7 mouse cellular contexts compared by ENCODE assay signal in the genomic region with DNA sequence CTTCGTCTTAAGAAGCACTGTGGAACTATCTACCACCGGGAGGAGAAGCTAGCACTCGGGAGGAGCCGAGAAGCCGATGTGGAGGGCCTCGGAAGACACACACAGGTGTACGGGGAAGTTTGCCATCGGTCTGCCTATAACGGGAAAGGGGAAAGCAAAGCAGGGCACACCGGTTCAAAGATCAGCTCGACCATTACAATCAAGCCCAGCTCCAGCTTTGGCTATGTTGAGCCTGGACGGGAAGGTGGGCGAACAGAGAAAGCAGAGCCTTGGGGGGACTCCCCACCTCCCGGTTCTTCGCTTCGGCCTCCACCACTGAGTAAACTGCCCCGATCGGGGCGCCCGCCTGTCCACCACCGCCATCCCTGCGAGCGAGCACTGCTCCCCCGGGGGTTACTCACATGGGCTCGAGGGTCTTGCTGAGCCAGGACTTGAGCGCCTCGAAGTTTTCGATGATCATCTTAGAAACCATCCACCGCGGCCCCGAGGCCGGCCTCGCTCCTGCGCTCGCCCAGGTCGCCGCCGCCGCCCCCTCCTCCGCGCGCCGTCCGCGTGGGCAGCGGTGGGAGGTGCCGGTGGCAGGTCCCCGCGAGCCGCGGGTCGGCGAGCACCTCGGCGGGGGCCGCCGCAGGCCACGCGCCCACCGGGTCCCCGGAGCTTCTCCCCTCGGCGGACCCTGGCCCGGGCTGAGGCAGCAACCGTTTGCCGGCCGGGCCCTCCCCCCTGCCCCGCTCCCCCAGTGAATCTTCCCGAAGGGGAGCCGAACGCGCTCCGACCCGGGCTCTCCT. TPM values are rescaled to one million over a fixed set of nuclear protein-coding genes. Genes with fewer than 3 reads are reported as not detected.
DNase-seq lines count a peak whose midpoint lies in the region; ATAC-seq lines count a peak whose summit lies in the region.

No protein-coding gene starts in this region.

- H3K27ac ChIP-seq in liver, embryonic 16.5 days (ENCODE audit: low read length), result peak overlapping the region; percentile 89
- peak overlapping the region; percentile 93 for H3K27ac ChIP-seq in neural tube, embryonic 13.5 days (replicated peaks)

- H3K4me1 ChIP-seq in liver, embryonic 16.5 days (ENCODE audit: control insufficient read depth, low read depth, low read length), result peaks cover 15% of the 10 kb centered on the region
- H3K4me1 ChIP-seq in neural tube, embryonic 13.5 days (replicated peaks), result peaks cover 38% of the 10 kb centered on the region

- no peaks in the 10 kb centered on the region for H3K9me3 ChIP-seq in liver, embryonic 16.5 days (replicated peaks; ENCODE audit: control insufficient read depth, low read length)
- no peaks in the 10 kb centered on the region for H3K9me3 ChIP-seq in neural tube, embryonic 13.5 days

- no peaks in the 10 kb centered on the region for H3K36me3 ChIP-seq in liver, embryonic 16.5 days (ENCODE audit: control insufficient read depth, insufficient read depth)
- H3K36me3 ChIP-seq in neural tube, embryonic 13.5 days, result no peaks in the 10 kb centered on the region

- peak overlapping the region; percentile 98 for H3K4me3 ChIP-seq in liver, embryonic 16.5 days (ENCODE audit: low read depth, low read length)
- peak overlapping the region; percentile 98 for H3K4me3 ChIP-seq in neural tube, embryonic 13.5 days

- H3K4me2 ChIP-seq in liver, embryonic 16.5 days (ENCODE audit: low read depth, low read length), result peak overlapping the region; percentile 91
- H3K4me2 ChIP-seq in neural tube, embryonic 13.5 days, result peak overlapping the region; percentile 95

- DNase-seq in urinary bladder, postnatal 14 days (ENCODE audit: low spot score), result peak; percentile 28
- DNase-seq in urinary bladder, adult 2 months (ENCODE audit: low spot score), result no peak
- DNase-seq in cerebellum, adult 9-10 months, result peak; percentile 39
- DNase-seq in frontal cortex, postnatal 36 days (ENCODE audit: low spot score in 2 of 2), result peak; percentile 36 to 38
- DNase-seq in kidney, adult 9 months, result peak; percentile 59

- H3K9ac ChIP-seq in liver, embryonic 16.5 days (ENCODE audit: low read depth, low read length), result peak overlapping the region; percentile 95
- H3K9ac ChIP-seq in neural tube, embryonic 13.5 days, result peak overlapping the region; percentile 99

- H3K27me3 ChIP-seq in liver, embryonic 16.5 days (ENCODE audit: control insufficient read depth, insufficient read depth, low read depth, low read length), result no peaks in the 10 kb centered on the region
- no peaks in the 10 kb centered on the region for H3K27me3 ChIP-seq in neural tube, embryonic 13.5 days

- peak; percentile 64 for ATAC-seq in liver, embryonic 16.5 days (ENCODE audit: low read depth)
- peak; percentile 83 for ATAC-seq in neural tube, embryonic 13.5 days (ENCODE audit: low read depth)

- WGBS in liver, embryonic 16.5 days (ENCODE audit: insufficient replicate concordance), result under 1% methylated on average over 68 of the region's 74 CpGs
- under 1% methylated on average over 73 of the region's 74 CpGs for WGBS in neural tube, embryonic 13.5 days

RNA-seq across cellular contexts. Expression of a gene that starts 0.6 kb away (rescaled TPM):
- polyA plus RNA-seq in urinary bladder, adult 2 months (2012; rRNA removed), result 31.4 and 36.2 TPM in 2 replicates
- 6.9 and 7.2 TPM in 2 replicates for polyA plus RNA-seq in liver, embryonic 16.5 days (2015; fragmentation: Nextera tagmentation; extraction: Ambion mirVana)
- polyA plus RNA-seq in neural tube, embryonic 13.5 days (2015; fragmentation: Nextera tagmentation; extraction: Ambion mirVana), result 33.2 and 34.1 TPM in 2 replicates
